Mouse (Mus musculus) heart, embryonic 14.5 days (tissue): ENCODE data around the gene Ube2cbp. TPM values are rescaled to one million over a fixed set of nuclear protein-coding genes. Genes with fewer than 3 reads are reported as not detected.

Source experiments
- ATAC-seq: fragments of 200-750 bp; cut with Nextera tagmentation; 2 replicates; pipeline ENCODE4 v1.8.0; 2017; ENCODE audit warnings: low read depth, moderate TSS enrichment; ENCODE audit not compliant: insufficient number of reproducible peaks, insufficient read depth, low FRiP score
- H3K27ac ChIP-seq, 2 experiments: fragments of 200-500 bp in 1 of 2; fragments of 300-500 bp in 1 of 2; sonication (generic) in 1 of 2; replicated peaks in 1 of 2; 2 replicates each; pipeline ENCODE4 v1.5.1; 2012 to 2014; ENCODE audit warnings: low read depth in 2 of 2, low read length in 2 of 2, control low read depth in 1 of 2, mild to moderate bottlenecking in 1 of 2, mixed read lengths in 1 of 2; ENCODE audit not compliant: control insufficient read depth in 1 of 2, insufficient read depth in 1 of 2
- H3K27me3 ChIP-seq: fragments of 300-500 bp; sonication (generic); 2 replicates; pipeline ENCODE4 v1.6.1; 2014; ENCODE audit warnings: mild to moderate bottlenecking, low read length, control low read depth; ENCODE audit not compliant: control insufficient read depth, insufficient read depth
- H3K36me3 ChIP-seq: fragments of 300-500 bp; sonication (generic); 2 replicates; pipeline ENCODE4 v1.6.1; 2014; ENCODE audit warnings: mild to moderate bottlenecking, control low read depth, low read length, mixed read lengths; ENCODE audit not compliant: control insufficient read depth, insufficient read depth
- H3K4me1 ChIP-seq, 2 experiments: fragments of 200-500 bp in 1 of 2; fragments of 300-500 bp in 1 of 2; sonication (generic) in 1 of 2; 2 replicates each; pipeline ENCODE4 v1.6.1; 2012 to 2014; ENCODE audit warnings: low read length in 2 of 2, control low read depth in 1 of 2, mixed read lengths in 1 of 2; ENCODE audit not compliant: control insufficient read depth in 2 of 2, insufficient read depth in 2 of 2
- H3K4me2 ChIP-seq: fragments of 300-500 bp; sonication (generic); 2 replicates; pipeline ENCODE4 v1.6.1; 2014; ENCODE audit warnings: mild to moderate bottlenecking, low read length
- H3K4me3 ChIP-seq, 2 experiments: fragments of 200-500 bp in 1 of 2; fragments of 300-500 bp in 1 of 2; sonication (generic) in 1 of 2; 2 replicates each; pipeline ENCODE4 v1.5.1; 2012 to 2014; ENCODE audit warnings: low read length in 2 of 2, mild to moderate bottlenecking in 2 of 2, control low read depth in 1 of 2, low read depth in 1 of 2, moderate library complexity in 1 of 2; ENCODE audit not compliant: control insufficient read depth in 1 of 2, insufficient read depth in 1 of 2
- H3K9ac ChIP-seq: fragments of 300-500 bp; sonication (generic); 2 replicates; pipeline ENCODE4 v1.6.1; 2014; ENCODE audit warnings: mild to moderate bottlenecking, low read length
- H3K9me3 ChIP-seq: fragments of 300-500 bp; sonication (generic); 2 replicates; pipeline ENCODE4 v1.6.1; 2016; ENCODE audit warnings: low read length, control low read depth; ENCODE audit not compliant: control insufficient read depth
- WGBS: fragments of 180-500 bp; shearing (Covaris S2); extraction: QIAGEN DNeasy Blood & Tissue Kit; methylation state at CpG from one replicate; pipeline ENCODE4 v1.1.7; 2014; 5-methylcytosine and 5-hydroxymethylcytosine counted together
- polyA plus RNA-seq: library from polyadenylated mRNA; unstranded; fragments of >200 nt; fragmentation: Nextera tagmentation; extraction: Ambion mirVana; gene quantifications from 2 replicates; pipeline ENCODE4 v1.2.1, GENCODE M21; 2014

Gene Ube2cbp
- polyA plus RNA-seq, 1 experiment from 2014 or later = 4.6 TPM

DNA sequence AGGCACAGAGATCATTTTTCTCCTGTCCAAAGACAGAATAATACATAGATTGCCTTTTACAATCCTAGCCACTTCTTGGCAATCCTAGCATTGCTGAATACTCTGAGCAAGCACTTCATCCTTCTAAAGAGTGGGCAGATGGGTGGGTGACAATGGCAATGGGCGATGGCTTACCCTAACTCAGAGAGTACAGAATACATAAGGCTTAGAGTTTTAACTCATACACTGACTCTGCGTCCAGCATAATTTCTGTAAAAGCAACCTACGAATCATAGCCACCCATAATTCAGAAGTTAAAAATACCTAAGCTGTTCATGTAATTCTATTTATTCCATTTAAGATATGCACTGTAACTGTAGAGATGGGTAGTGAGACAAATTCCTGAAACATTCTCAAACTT is 29.2 kb downstream of the Ube2cbp start:
- H3K36me3 ChIP-seq = no peaks in the 10 kb centered on the region
- no peak overlapping the region for H3K27ac ChIP-seq
- H3K4me3 ChIP-seq = no peak overlapping the region
- no peak overlapping the region for H3K9ac ChIP-seq
- H3K27me3 ChIP-seq = no peaks in the 10 kb centered on the region
- H3K4me1 ChIP-seq = peaks cover 0 to 5% of the 10 kb centered on the region in 2 experiments; a peak in 1 of 4 replicates
- no peak overlapping the region for H3K4me2 ChIP-seq
- H3K9me3 ChIP-seq = no peaks in the 10 kb centered on the region
- no peak for ATAC-seq
- 92% methylated on average over 3 of the region's 3 CpGs for WGBS

- Histone ChIP-seq H3K4me1 (no peaks in the 10 kb centered on the region), H3K27me3 (no peaks in the 10 kb centered on the region), H3K4me3 (no peak overlapping the region), H3K9ac (no peak overlapping the region), H3K4me2 (no peak overlapping the region), H3K36me3 (no peaks in the 10 kb centered on the region), H3K9me3 (no peaks in the 10 kb centered on the region), H3K27ac (no peak overlapping the region)
- 68% methylated on average over 4 of the region's 4 CpGs for WGBS
- no peak for ATAC-seq
Observed at GRCm38 (mm10) chr9:86423331-86423730, 41.4 kb downstream of the Ube2cbp start.

DNA sequence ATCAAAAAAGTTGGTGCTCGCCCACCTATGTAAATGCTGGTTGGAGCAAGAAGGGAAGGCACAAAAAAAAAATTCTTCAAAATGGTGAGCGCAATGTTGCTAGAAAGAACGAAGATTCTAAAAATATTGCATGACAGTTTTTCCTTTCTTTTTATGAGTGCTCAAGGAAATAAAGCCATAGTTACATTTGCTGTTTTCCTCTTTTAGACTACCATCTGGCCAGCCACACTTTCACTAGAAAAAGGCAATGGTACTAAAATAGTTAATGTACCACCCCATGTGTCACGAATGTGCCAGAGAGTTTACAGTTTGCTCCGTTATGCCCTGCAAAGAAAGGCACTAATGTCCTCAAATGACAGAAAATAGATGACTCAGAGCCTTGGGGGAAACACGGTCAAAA is 45.4 kb downstream of the Ube2cbp start:
- Histone ChIP-seq H3K9me3 (no peaks in the 10 kb centered on the region), H3K4me3 (no peak overlapping the region), H3K4me2 (no peak overlapping the region), H3K4me1 (no peaks in the 10 kb centered on the region), H3K27me3 (no peaks in the 10 kb centered on the region), H3K36me3 (no peaks in the 10 kb centered on the region), H3K9ac (no peak overlapping the region), H3K27ac (no peak overlapping the region)
- 85% methylated on average over 6 of the region's 6 CpGs for WGBS
- no peak for ATAC-seq

- no peak overlapping the region for H3K9ac ChIP-seq
- H3K4me3 ChIP-seq = no peak overlapping the region
- H3K9me3 ChIP-seq = no peaks in the 10 kb centered on the region
- ATAC-seq = no peak
- no peak overlapping the region for H3K27ac ChIP-seq
- H3K4me2 ChIP-seq = no peak overlapping the region
- no peaks in the 10 kb centered on the region for H3K27me3 ChIP-seq
- no peaks in the 10 kb centered on the region for H3K4me1 ChIP-seq
- no peaks in the 10 kb centered on the region for H3K36me3 ChIP-seq
- WGBS = 76% methylated on average over 1 of the region's 1 CpGs
Observed at GRCm38 (mm10) chr9:86417971-86418370, 46.8 kb downstream of the Ube2cbp start.

DNA sequence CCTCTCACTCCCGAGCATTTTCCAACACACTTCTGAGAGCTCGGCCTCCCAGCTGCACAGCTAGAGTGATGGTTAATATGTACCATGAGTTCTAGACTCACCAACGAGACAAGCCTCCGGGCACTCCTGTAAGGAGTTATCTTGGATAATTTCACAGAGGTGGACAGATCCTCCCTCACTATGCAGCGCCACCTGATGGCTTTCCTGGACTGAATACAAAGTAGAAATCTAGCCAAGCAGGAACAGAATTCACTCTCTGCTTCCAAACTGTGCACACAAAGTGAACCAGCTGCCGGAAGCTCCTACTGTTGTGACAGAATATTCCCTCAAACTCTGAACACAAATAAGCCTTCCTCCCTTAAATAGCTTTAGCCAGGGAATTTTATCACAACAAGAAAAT is 69.0 kb downstream of the Ube2cbp start:
- Histone ChIP-seq H3K9me3 (peaks cover 4% of the 10 kb centered on the region; the same call in 1 of the 2 replicates), H3K4me3 (no peak overlapping the region), H3K36me3 (no peaks in the 10 kb centered on the region), H3K27ac (no peak overlapping the region), H3K27me3 (no peaks in the 10 kb centered on the region), H3K4me1 (peaks cover 3 to 4% of the 10 kb centered on the region in 2 experiments; a peak in 3 of 4 replicates), H3K4me2 (no peak overlapping the region), H3K9ac (no peak overlapping the region)
- WGBS = 68% methylated on average over 6 of the region's 6 CpGs
- ATAC-seq = no peak

GRCm38 (mm10) chr9:86395012-86395411 is 69.7 kb downstream of the Ube2cbp start:
- no peak for ATAC-seq
- Histone ChIP-seq H3K27ac (no peak overlapping the region), H3K36me3 (no peaks in the 10 kb centered on the region), H3K27me3 (no peaks in the 10 kb centered on the region), H3K4me1 (peaks cover 3 to 4% of the 10 kb centered on the region in 2 experiments; a peak in 3 of 4 replicates), H3K4me2 (no peak overlapping the region), H3K4me3 (no peak overlapping the region), H3K9me3 (peaks cover 4% of the 10 kb centered on the region; the same call in 1 of the 2 replicates), H3K9ac (no peak overlapping the region)
- 79% methylated on average over 1 of the region's 1 CpGs for WGBS

- no peaks in the 10 kb centered on the region for H3K36me3 ChIP-seq
- H3K4me1 ChIP-seq = peaks cover 3 to 4% of the 10 kb centered on the region in 2 experiments; a peak in 3 of 4 replicates
- H3K9ac ChIP-seq = no peak overlapping the region
- H3K9me3 ChIP-seq = peaks cover 4% of the 10 kb centered on the region; the same call in 1 of the 2 replicates
- 46% methylated on average over 8 of the region's 8 CpGs for WGBS
- H3K4me3 ChIP-seq = no peak overlapping the region
- H3K27me3 ChIP-seq = no peaks in the 10 kb centered on the region
- no peak for ATAC-seq
- no peak overlapping the region for H3K27ac ChIP-seq
- H3K4me2 ChIP-seq = no peak overlapping the region
Observed at GRCm38 (mm10) chr9:86393586-86394272, 71.0 kb downstream of the Ube2cbp start.

- Histone ChIP-seq H3K9me3 (peaks cover 4% of the 10 kb centered on the region; the same call in 1 of the 2 replicates), H3K27ac (no peak overlapping the region), H3K9ac (no peak overlapping the region), H3K4me1 (peaks cover 3 to 4% of the 10 kb centered on the region in 2 experiments; a peak in 3 of 4 replicates), H3K27me3 (no peaks in the 10 kb centered on the region), H3K4me2 (no peak overlapping the region), H3K36me3 (no peaks in the 10 kb centered on the region), H3K4me3 (no peak overlapping the region)
- no peak for ATAC-seq
Observed at GRCm38 (mm10) chr9:86391467-86391866, 73.3 kb downstream of the Ube2cbp start.
